Mouse (Mus musculus) brain, embryonic 14.5 days (tissue): ENCODE data around the gene Capn15. TPM values are rescaled to one million over a fixed set of nuclear protein-coding genes. Genes with fewer than 3 reads are reported as not detected.

Source experiments
- DNase-seq: peaks from one replicate; pipeline ENCODE4 v3.0.0-alpha.2; 2011; ENCODE audit warnings: low read depth
- CTCF ChIP-seq: fragments of 200-500 bp; IDR thresholded peaks from 2 replicates; pipeline ENCODE4 v1.5.1; 2012; ENCODE audit warnings: inconsistent platforms, mild to moderate bottlenecking, moderate library complexity, borderline replicate concordance; ENCODE audit not compliant: insufficient read depth, insufficient read length; ENCODE audit errors: extremely low read depth
- POLR2A ChIP-seq: fragments of 200-500 bp; IDR thresholded peaks from 2 replicates; pipeline ENCODE4 v1.6.1; 2012; ENCODE audit warnings: mild to moderate bottlenecking, inconsistent platforms, borderline replicate concordance; ENCODE audit not compliant: poor library complexity, insufficient read depth, insufficient read length, severe bottlenecking; ENCODE audit errors: extremely low read depth
- polyA plus RNA-seq: library from polyadenylated mRNA; depleted of rRNA; stranded (reverse); fragments of >200 nt; gene quantifications from 2 replicates; pipeline ENCODE4 v1.2.3, GENCODE M21; 2012

The Capn15 gene
- polyA plus RNA-seq, 1 experiment: 50.5 TPM

DNA sequence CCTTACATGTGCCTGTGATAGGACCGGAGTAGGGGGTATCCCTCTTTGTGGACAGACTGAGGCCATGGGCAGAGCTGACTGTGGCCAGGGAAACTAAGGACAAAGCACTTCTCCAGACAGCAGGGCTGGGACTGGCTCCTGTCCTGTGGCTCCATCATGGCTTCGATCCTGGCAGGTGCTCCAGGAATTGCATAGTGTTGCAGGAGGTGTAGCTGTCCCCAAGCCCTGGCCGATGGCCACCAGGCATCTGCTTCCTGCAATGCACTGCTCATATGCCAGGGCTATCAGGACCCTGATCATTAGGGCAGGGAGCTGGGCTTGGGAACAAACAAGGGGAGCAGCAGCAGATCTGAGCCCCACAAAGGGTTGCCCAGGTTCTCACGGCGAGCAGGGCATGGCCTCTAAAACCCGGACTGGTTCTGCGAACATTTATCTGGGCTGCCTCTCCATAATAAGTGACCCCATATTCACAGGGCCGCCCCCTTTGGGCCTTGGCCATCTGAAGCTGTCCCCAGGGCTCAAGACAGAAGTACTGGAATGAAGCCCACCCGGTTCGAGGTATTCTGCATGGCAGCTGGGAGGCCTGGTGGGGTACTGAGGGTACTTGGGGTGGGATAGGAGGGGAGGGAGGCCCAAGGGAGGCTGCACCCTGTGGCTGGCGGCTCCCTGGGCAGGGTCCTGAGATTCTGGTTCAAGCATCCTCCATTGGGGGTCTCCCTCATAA, 26.7 kb downstream of the Capn15 start:
- TF ChIP-seq POLR2A (no peak), CTCF (no peak)
- no peak for DNase-seq

- no peak for TF ChIP-seq CTCF
- no peak for TF ChIP-seq POLR2A
- DNase-seq: peak; percentile 55
These were observed 28.0 kb downstream of the Capn15 start for GRCm38 (mm10) chr17:25957586-25958051.

GRCm38 (mm10) chr17:25956631-25957030, 29.0 kb downstream of the Capn15 start:
- TF ChIP-seq POLR2A: no peak
- TF ChIP-seq CTCF: no peak

GRCm38 (mm10) chr17:25956201-25956600, 29.4 kb downstream of the Capn15 start:
- TF ChIP-seq POLR2A: no peak
- no peak for TF ChIP-seq CTCF
- DNase-seq: peak; percentile 19

More at GRCm38 (mm10) chr17:25956631-25957030, 29.0 kb downstream of the Capn15 start:
- DNase-seq: no peak

DNA sequence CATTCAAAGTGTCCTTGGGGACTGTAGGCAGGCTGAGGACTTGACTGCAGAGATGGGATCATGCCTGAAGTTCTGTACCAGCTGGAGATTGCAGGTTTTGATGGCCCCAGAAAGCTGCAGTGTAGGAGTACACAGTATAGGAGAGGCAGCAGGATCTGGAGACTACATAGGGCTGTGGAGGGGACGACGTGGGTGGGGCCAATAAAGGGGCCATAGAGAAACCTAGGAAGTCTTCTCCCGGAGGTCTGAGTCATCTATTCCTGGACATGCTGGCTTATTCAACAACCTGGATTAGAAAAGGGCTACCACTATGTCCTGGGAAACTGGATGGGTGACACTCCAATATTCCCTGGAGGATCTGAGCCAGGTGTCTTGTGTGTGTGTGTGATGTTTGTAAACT, 29.9 kb downstream of the Capn15 start:
- no peak for DNase-seq
- TF ChIP-seq POLR2A (no peak), CTCF (no peak)

GRCm38 (mm10) chr17:25954671-25955070, 30.9 kb downstream of the Capn15 start:
- no peak for DNase-seq
- TF ChIP-seq CTCF (no peak), POLR2A (no peak)

DNA sequence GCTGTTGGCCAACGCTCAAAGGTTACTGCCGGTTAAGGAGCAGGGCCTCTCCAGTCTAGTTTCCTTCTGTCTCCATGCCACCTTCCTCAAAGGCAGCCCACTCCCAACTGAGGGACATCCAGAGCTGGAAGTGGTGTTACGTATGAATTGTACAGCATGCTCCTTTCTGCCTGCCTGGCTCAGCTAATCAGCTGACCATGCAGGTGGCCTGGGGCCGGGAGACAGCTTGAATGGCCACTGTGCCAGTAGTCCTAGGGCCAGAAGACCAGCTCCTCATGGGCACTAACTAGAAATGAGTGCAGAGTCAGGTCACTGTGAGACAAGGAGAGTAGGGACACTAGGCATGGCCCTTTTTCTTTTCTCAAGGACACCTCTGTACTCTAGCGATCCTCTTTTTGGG, 32.4 kb downstream of the Capn15 start:
- no peak for DNase-seq
- TF ChIP-seq CTCF (no peak), POLR2A (no peak)

- TF ChIP-seq POLR2A (no peak), CTCF (no peak)
- DNase-seq: no peak
These were observed 33.6 kb downstream of the Capn15 start, which contains the start of gene A930017K11Rik for GRCm38 (mm10) chr17:25951803-25952623. Gene A930017K11Rik, minus strand, starts transcription at chr17:25952565.

DNA sequence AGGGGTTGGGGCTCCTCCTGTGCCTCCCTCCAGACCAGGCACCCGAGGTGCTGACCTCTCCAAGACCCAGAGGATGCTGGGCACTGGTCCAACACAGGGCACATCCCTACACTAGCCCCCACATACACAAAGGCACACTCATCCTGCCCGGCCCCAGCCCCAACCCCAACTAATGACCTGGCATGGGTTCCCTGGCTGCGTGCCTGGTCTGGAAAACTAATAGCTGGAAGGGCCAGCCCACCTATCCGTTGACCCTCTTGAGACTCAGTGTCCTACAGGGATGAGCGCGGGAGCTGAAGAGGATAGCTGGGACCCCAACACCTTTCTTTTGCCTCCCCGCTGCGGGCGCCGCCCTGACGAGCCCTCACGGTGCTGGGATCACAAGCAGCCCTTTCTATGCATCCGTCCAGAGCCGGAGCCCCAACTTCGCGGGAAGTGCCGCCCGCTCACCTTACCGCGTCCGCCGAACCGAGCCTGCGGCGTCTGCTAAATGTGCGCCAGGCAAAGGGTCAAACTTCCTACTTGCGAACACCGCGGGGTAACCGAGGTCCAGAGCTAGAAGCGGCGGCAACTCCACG, 34.3 kb downstream of the Capn15 start:
- no peak for DNase-seq
- TF ChIP-seq CTCF: no peak
- no peak for TF ChIP-seq POLR2A

DNA sequence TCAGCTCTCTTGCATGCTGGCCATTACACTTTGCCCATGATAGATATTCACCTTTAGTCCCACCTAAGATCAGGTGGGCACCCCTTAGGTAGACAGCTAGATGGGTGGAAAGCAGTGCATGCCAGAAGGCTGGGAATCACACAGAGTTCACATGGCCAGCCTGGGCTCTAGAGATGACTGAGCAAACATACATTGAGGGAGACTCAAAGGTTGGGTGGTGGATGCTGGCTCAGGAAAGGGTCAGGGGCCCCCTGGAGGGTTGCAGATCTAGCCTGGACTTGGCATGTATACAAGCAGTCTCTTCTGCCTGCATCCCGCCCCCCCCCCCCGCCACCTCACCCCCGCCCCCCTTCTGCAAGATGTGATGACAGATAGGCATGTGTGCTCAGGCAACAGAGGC, 34.9 kb downstream of the Capn15 start:
- TF ChIP-seq CTCF (no peak), POLR2A (no peak)
- no peak for DNase-seq

- TF ChIP-seq POLR2A (no peak), CTCF (no peak)
- no peak for DNase-seq
These were observed 35.6 kb downstream of the Capn15 start for GRCm38 (mm10) chr17:25949981-25950380.
